ENCODE assay signal across 34 mouse cellular contexts in genomic region chr12:51449303-51449702, GRCm38 (mm10).
"Had no signal": no experiment of that assay in that cellular context is flagged by ENCODE, and none has a peak within 500 bp of the region (broad histone marks: within the 10 kb centered on the region; RNA-seq: fewer than 3 reads in every experiment).

No protein-coding gene starts in this region.

- H3K27me3 ChIP-seq: heart, embryonic 13.5 days; heart, embryonic 15.5 days; hindbrain, embryonic 12.5 days; hindbrain, embryonic 13.5 days; hindbrain, embryonic 15.5 days; intestine, embryonic 15.5 days; kidney, embryonic 15.5 days had no signal

- H3K9me3 ChIP-seq: heart, embryonic 10.5 days; heart, embryonic 13.5 days; heart, embryonic 15.5 days; hindbrain, embryonic 12.5 days; hindbrain, embryonic 13.5 days; hindbrain, embryonic 15.5 days; intestine, embryonic 15.5 days had no signal

- H3K9ac ChIP-seq: heart, embryonic 13.5 days; heart, embryonic 15.5 days; hindbrain, embryonic 12.5 days; hindbrain, embryonic 13.5 days; hindbrain, embryonic 14.5 days; hindbrain, embryonic 15.5 days; intestine, embryonic 15.5 days; kidney, embryonic 15.5 days had no signal

- DNase-seq: heart, postnatal 10 days; heart, postnatal 14 days; heart, postnatal 36 days; heart, postnatal 4 days; kidney, adult 11 months; kidney, adult 18-20 months; kidney, adult 2 months; kidney, adult 8-10 months; kidney, postnatal 10 days; kidney, postnatal 14 days; kidney, postnatal 25 days; kidney, postnatal 36 days; kidney, postnatal 4 days; layer of hippocampus, adult 9-11 months; layer of hippocampus, postnatal 36 days had no signal

- H3K4me3 ChIP-seq: heart, embryonic 10.5 days; heart, embryonic 13.5 days; heart, embryonic 15.5 days; hindbrain, embryonic 10.5 days; hindbrain, embryonic 12.5 days; hindbrain, embryonic 13.5 days; hindbrain, embryonic 15.5 days; intestine, embryonic 15.5 days; kidney, embryonic 15.5 days; layer of hippocampus, adult 2 months; left cerebral cortex, adult 2 months had no signal

- H3K4me1 ChIP-seq: heart, embryonic 10.5 days; heart, embryonic 13.5 days; heart, embryonic 15.5 days; hindbrain, embryonic 10.5 days; hindbrain, embryonic 12.5 days; hindbrain, embryonic 13.5 days; hindbrain, embryonic 15.5 days; intestine, embryonic 15.5 days; kidney, embryonic 15.5 days had no signal

- H3K4me2 ChIP-seq: heart, embryonic 11.5 days; heart, embryonic 13.5 days; heart, embryonic 15.5 days; hindbrain, embryonic 12.5 days; hindbrain, embryonic 13.5 days; hindbrain, embryonic 14.5 days; hindbrain, embryonic 15.5 days; intestine, embryonic 15.5 days; kidney, embryonic 15.5 days had no signal

- H3K27ac ChIP-seq: heart, embryonic 10.5 days; heart, embryonic 13.5 days; heart, embryonic 15.5 days; hindbrain, embryonic 10.5 days; hindbrain, embryonic 12.5 days; hindbrain, embryonic 13.5 days; hindbrain, embryonic 14.5 days; hindbrain, embryonic 15.5 days; hindbrain, postnatal 0 days; intestine, embryonic 15.5 days; kidney, embryonic 15.5 days; kidney, postnatal 0 days; layer of hippocampus, adult 2 months; left cerebral cortex, adult 2 months had no signal

- ATAC-seq: hindbrain, embryonic 16.5 days; hindbrain, postnatal 0 days; inflammation-experienced regulatory T-cells, adult 6 months; intestine, embryonic 15.5 days; intestine, embryonic 16.5 days; intestine, postnatal 0 days had no signal
